ENCODE assay signal across 25 mouse cellular contexts in the genomic region with DNA sequence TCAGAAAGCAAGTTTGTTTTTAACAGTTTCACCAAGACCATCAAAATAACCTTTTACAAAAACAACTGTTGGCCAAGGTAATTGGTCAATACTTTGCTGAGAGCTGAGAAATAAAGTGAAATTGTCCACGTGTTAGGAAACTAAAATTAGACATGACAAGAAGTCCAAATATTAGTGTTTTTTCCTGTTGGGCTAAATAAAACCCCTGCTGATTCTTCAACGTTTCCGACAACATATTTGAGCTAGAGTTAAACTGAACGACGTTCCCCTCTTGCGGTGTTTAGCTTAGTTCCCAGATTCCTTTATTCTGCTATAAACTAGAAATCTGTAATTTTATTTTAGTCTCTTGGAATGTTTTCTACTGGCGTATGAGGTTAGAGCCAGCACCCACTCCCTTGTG.
DNase-seq lines count a peak whose midpoint lies in the region; TF ChIP-seq lines count a peak whose summit lies in the region.
"Had no signal": no experiment of that assay in that cellular context is flagged by ENCODE, and none has a peak within 500 bp of the region (broad histone marks: within the 10 kb centered on the region; RNA-seq: fewer than 3 reads in every experiment).

No protein-coding gene starts in this region.

- peak; percentile 6 for DNase-seq in adrenal gland, postnatal 10 days
- no peak for DNase-seq in adrenal gland, postnatal 4 days (ENCODE audit: low spot score in 2 of 2)
- DNase-seq in heart, adult 8-10 months (ENCODE audit: low spot score), result peak; percentile 50
- no peak for DNase-seq in heart, postnatal 25 days (ENCODE audit: low spot score)
- no peak for DNase-seq in layer of hippocampus, adult 2 months (ENCODE audit: low spot score in 2 of 2)
- no peak for DNase-seq in layer of hippocampus, postnatal 10 days (ENCODE audit: low spot score in 2 of 2)
- DNase-seq: adrenal gland, adult 8-10 months; adrenal gland, postnatal 36 days; cerebellum, adult 11-12 months; cerebellum, adult 8-10 months; cerebellum, postnatal 10 days; cerebellum, postnatal 36 days; embryo, embryonic 11 days; gastrocnemius, postnatal 14 days; heart, adult 11 months; heart, postnatal 36 days had no signal

- no peak overlapping the region for H3K4me3 ChIP-seq in layer of hippocampus, adult 2 months
- H3K4me3 ChIP-seq in brown adipose tissue, adult 24 weeks (ENCODE audit: insufficient read depth, low read depth, low read length), result no peak overlapping the region
- H3K4me3 ChIP-seq: embryonic facial prominence, embryonic 10.5 days; embryonic facial prominence, embryonic 13.5 days; erythroblast, embryonic 14.5 days; forebrain, embryonic 12.5 days; forebrain, embryonic 15.5 days; heart, embryonic 10.5 days; hindbrain, embryonic 10.5 days; hindbrain, embryonic 13.5 days had no signal

- H3K4me1 ChIP-seq in brown adipose tissue, adult 24 weeks (ENCODE audit: control insufficient read depth, insufficient read depth, insufficient read length, low read length), result peaks cover 4% of the 10 kb centered on the region; the same call in 1 of the 2 replicates
- H3K4me1 ChIP-seq: heart, embryonic 10.5 days had no signal

- intact Hi-C loops in heart, postnatal 25 days (cut with DNase I), result loop anchor here (2.0 kb wide), 1 partner anchor 105 kb away; no protein-coding TSS in a partner anchor

- H3K27ac ChIP-seq in layer of hippocampus, adult 2 months, result peak overlapping the region; percentile 60; the same call in 1 of the 2 replicates
- H3K27ac ChIP-seq in brown adipose tissue, adult 24 weeks (replicated peaks; ENCODE audit: low read depth, low read length), result peak overlapping the region; percentile 64
- H3K27ac ChIP-seq: embryonic facial prominence, embryonic 10.5 days; embryonic facial prominence, embryonic 13.5 days; forebrain, embryonic 12.5 days; forebrain, embryonic 15.5 days; heart, embryonic 10.5 days; hindbrain, embryonic 10.5 days; hindbrain, embryonic 13.5 days had no signal

- no peak for TF ChIP-seq CTCF in layer of hippocampus, adult 2 months (conservative IDR thresholded peaks at IDR 0.05)

Comparison
In these comparisons a context has a peak if more than half of its experiments do, and no peak if none do; other contexts are left out.
1. DNase-seq: peak in adrenal gland, postnatal 10 days (single experiment) and heart, adult 8-10 months (single experiment); none in adrenal gland, postnatal 4 days (0 of 2), heart, postnatal 25 days (single experiment), layer of hippocampus, adult 2 months (0 of 2) and layer of hippocampus, postnatal 10 days (0 of 2).